Mouse (Mus musculus): ENCODE results near the gene Mfsd4b5.

DNA sequence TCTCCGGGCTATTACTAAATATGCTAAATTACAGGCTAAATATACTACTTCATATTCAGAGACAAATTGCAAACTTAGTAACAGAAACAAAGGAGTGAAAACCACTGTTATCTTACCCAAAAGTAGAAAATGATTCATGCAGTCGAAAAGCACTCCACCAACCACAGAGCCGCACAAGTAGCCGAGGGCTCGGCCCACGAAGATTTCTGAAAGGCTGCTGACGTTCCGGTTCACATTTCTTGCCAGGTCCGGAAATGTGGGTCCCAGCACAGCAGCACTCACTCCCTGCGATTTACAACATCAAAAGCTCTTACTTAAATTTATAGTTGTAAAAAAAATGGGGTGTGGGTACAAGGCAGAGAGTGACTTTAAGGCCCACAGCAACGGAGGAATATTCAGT, 11.5 kb downstream of the Mfsd4b5 start:
- no peak for TF ChIP-seq HCFC1 (IDR thresholded peaks at IDR 0.05; ENCODE audit: borderline replicate concordance, insufficient read depth, low read length)
- TF ChIP-seq ZC3H11A (IDR thresholded peaks at IDR 0.05; ENCODE audit: borderline replicate concordance, low read depth, low read length) = no peak
- TF ChIP-seq MAFK (IDR thresholded peaks at IDR 0.05; ENCODE audit: insufficient read depth, low read depth, low read length) = no peak
- no peak for TF ChIP-seq ZNF384 (IDR thresholded peaks at IDR 0.05; ENCODE audit: low read depth, low read length)
- no peak for TF ChIP-seq CHD2 (IDR thresholded peaks at IDR 0.05; ENCODE audit: low read depth, low read length)

Data from ES-E14 (cell line).